Mouse (Mus musculus): ENCODE results near the gene Rpgr.

Rpgr gene

DNA sequence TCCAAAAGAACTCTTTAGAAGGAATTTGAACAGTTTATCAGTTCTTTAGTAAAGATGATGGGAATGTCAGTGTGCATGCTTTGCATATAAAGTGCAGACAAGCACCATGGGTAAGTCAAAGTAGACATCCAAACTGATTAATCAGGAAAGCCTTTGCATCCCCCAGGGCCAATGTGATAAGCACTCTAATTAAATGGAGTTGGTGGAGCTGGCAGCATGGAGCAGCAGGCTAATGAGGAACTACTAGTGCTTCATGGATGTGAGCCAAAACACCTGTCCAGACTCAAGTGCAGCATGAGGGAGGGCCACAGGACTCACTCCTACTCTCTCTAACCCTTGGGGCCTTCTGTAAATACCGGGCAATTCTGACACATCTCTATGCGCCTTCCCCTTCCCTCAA lies 145.2 kb downstream of the Rpgr start:
- no peak for DNase-seq (ENCODE audit: low read depth)

DNA sequence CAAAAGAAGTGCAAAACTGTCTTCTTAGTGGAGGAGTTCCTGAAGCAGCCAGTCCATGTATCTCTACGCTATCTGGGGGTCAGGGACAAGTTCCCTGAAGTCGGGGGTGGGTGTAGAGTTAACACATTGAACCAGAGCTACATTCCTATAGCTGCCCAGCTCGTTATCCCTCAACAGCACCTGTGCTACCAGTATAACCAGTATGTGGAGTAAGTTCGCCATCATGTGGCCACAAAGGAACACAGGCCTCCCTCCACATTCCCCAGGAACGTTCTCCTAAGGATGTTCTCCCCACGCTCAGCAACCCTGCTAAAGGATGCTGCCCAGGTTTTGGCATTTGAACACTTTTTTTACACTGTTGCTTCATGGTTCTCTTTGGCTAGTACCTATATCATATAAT lies 146.0 kb downstream of the Rpgr start:
- DNase-seq (ENCODE audit: low read depth), result no peak

GRCm38 (mm10) chrX:10069405-10069804 lies 147.3 kb downstream of the Rpgr start:
- DNase-seq (ENCODE audit: low read depth), result no peak

DNA sequence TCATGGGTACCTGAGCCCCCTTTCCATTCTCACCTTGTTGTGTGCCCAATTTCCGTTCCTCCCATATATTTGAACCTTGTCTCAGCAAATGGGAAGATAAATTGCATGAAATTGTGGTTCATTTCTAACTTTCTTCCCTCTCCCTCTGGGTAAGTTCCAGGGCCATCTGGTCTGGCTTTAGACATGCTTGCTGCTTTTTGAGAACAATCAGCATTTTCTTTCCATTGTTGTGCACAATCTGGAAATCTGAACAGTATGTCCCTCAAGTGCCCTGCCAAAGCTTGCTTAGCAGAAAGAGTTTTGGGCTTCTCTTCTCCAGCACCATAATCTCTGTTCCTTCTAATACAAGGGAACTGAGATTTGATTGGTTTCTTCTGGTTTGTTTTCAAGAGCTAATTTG lies 152.9 kb downstream of the Rpgr start:
- no peak for DNase-seq (ENCODE audit: low read depth)

DNA sequence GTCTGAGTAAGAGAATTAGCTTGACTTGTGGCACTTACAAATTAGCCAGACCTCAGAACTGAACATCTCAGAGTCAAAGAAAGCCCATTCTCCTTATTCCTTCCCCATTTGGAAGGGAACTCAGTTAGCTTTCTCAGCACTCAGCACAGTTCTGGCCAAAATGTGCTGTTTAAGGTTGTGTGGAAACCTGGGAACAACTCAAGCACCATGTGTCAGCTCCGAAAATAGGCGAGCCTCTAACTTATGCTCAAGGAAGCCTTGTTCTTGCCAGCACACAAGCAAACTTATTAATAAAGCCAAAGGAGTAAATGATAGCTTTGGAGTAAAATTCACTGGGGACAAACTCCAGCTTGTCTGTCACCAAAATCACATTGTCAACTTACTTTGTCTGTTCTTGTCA lies 153.4 kb downstream of the Rpgr start:
- DNase-seq (ENCODE audit: low read depth), result no peak

GRCm38 (mm10) chrX:10062201-10062600 lies 154.5 kb downstream of the Rpgr start:
- no peak for DNase-seq (ENCODE audit: low read depth)

DNA sequence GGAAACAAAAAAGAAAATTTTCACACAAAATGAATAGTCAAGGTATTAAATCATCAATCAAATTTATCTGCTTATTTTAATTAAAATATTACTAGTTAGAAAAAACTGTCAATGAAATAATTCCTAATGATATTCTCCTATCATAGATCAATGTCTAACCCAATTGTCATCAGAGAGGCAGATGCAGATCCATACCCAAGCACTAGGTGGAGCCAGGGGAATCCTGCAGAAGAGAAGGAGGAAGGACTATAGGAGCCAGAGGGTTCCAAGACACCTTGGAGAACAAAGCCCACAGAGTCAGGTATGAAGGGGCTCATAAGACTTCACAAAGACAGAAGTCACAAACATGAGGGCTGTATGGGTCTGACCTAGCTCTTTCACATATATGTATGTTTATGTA lies 182.1 kb downstream of the Rpgr start:
- no peak for DNase-seq (ENCODE audit: low read depth)
